Mouse (Mus musculus) midbrain, postnatal 0 days (tissue): Measurements from ENCODE around the gene Mcm10. TPM values are rescaled to one million over a fixed set of nuclear protein-coding genes. Genes with fewer than 3 reads are reported as not detected.

Experiments
- ATAC-seq: fragments of 200-750 bp; cut with Nextera tagmentation; 2 replicates; pipeline ENCODE4 v1.8.0; 2017; ENCODE audit warnings: moderate number of reproducible peaks, mild to moderate bottlenecking, moderate TSS enrichment, moderate library complexity; ENCODE audit not compliant: low FRiP score
- DNase-seq: peaks from one replicate; pipeline ENCODE4 v3.0.0-alpha.2; 2015; ENCODE audit warnings: low spot score
- H3K27ac ChIP-seq: fragments of 300-500 bp; sonication (generic); 2 replicates; pipeline ENCODE4 v1.5.1; 2014; ENCODE audit warnings: low read depth, mild to moderate bottlenecking, low read length, mixed read lengths
- H3K27me3 ChIP-seq: fragments of 300-500 bp; sonication (generic); 2 replicates; pipeline ENCODE4 v1.6.1; 2014; ENCODE audit warnings: low read length, control low read depth, mixed read lengths; ENCODE audit not compliant: insufficient read depth
- H3K36me3 ChIP-seq: fragments of 300-500 bp; sonication (generic); 2 replicates; pipeline ENCODE4 v1.6.1; 2014; ENCODE audit warnings: low read length, control low read depth, mixed read lengths; ENCODE audit not compliant: insufficient read depth
- H3K4me1 ChIP-seq: fragments of 300-500 bp; sonication (generic); 2 replicates; pipeline ENCODE4 v1.6.1; 2014; ENCODE audit warnings: mild to moderate bottlenecking, control low read depth, antibody characterized with exemption, low read length, mixed read lengths; ENCODE audit not compliant: insufficient read depth
- H3K4me2 ChIP-seq: fragments of 300-500 bp; sonication (generic); 2 replicates; pipeline ENCODE4 v1.6.1; 2014; ENCODE audit warnings: low read depth, mild to moderate bottlenecking, low read length, mixed read lengths; ENCODE audit not compliant: poor library complexity, severe bottlenecking
- H3K4me3 ChIP-seq: fragments of 300-500 bp; sonication (generic); 2 replicates; pipeline ENCODE4 v1.5.1; 2014; ENCODE audit warnings: low read depth, mild to moderate bottlenecking, low read length, moderate library complexity
- H3K9ac ChIP-seq: fragments of 300-500 bp; sonication (generic); replicated peaks from 2 replicates; pipeline ENCODE4 v1.6.1; 2014; ENCODE audit warnings: mild to moderate bottlenecking, low read length, moderate library complexity, mixed read lengths; ENCODE audit not compliant: poor library complexity, severe bottlenecking
- H3K9me3 ChIP-seq: fragments of 300-500 bp; sonication (generic); 2 replicates; pipeline ENCODE4 v1.6.1; 2016; ENCODE audit warnings: low read length, control low read depth
- CTCF ChIP-seq: IDR thresholded peaks from 2 replicates; pipeline ENCODE4 v1.5.1; 2016; ENCODE audit warnings: antibody characterized with exemption, mild to moderate bottlenecking
- WGBS: fragments of 180-500 bp; shearing (Covaris S2); extraction: QIAGEN DNeasy Blood & Tissue Kit; methylation state at CpG from one replicate; pipeline ENCODE4 v1.1.7; 2014; 5-methylcytosine and 5-hydroxymethylcytosine counted together
- polyA plus RNA-seq: library from polyadenylated mRNA; unstranded; fragments of >200 nt; fragmentation: Nextera tagmentation; extraction: Ambion mirVana; gene quantifications from 2 replicates; pipeline ENCODE4 v1.2.1, GENCODE M21; 2015
- total RNA-seq: library from RNA; depleted of rRNA; stranded (reverse); fragments of >200 nt; gene quantifications from 2 replicates; pipeline ENCODE4 v1.2.3, GENCODE M21; 2014

The Mcm10 gene
- total and polyA plus RNA-seq, 2 experiments from 2014 or later = 1.3 to 5.0 TPM

DNA sequence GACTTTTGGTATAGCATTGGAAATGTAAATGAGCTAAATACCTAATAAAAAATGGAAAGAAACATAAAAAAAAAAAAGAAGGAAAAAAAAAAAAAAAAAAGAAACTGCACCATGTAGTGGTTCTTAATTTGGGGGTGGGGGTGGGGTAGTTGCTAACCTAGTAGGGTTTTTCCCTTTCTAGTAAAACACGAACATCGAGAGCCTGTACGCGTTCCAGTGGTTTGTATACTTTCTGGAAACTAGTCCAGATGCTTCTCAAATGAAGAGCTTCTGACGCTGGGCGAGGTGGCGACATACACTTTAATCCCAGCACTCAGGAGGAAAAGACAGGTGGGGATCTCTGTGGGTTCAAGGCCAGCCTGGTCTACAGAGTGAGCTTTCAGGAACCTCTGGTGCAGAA, 4.3 kb upstream of the Mcm10 start:
- no peak overlapping the region for H3K27ac ChIP-seq
- no peak for DNase-seq
- no peaks in the 10 kb centered on the region for H3K4me1 ChIP-seq
- peaks cover 4% of the 10 kb centered on the region for H3K36me3 ChIP-seq
- WGBS = 91% methylated on average over 7 of the region's 7 CpGs
- H3K4me2 ChIP-seq = no peak overlapping the region
- H3K9ac ChIP-seq = no peak overlapping the region
- no peak for ATAC-seq
- no peaks in the 10 kb centered on the region for H3K9me3 ChIP-seq
- no peak for TF ChIP-seq CTCF
- no peak overlapping the region for H3K4me3 ChIP-seq
- H3K27me3 ChIP-seq = no peaks in the 10 kb centered on the region

DNA sequence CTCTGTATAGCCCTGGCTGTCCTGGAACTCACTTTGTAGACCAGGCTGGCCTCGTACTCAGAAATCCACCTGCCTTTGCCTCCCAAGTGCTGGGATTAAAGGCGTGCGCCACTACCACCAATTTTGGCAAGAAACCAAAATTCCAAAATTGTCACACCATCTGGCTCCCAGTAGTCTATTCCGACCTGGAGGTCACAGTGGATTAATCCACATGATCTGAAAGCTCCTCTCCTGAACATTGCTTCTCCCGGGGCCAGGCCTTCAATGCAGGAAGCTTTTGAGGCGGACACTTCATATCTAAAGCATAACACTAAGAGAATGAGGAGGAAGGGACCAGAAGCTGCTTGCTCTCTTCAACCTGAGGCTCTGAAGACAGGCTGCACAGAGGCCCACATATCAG, 2.9 kb upstream of the Mcm10 start:
- Histone ChIP-seq H3K27me3 (no peaks in the 10 kb centered on the region), H3K4me1 (no peaks in the 10 kb centered on the region), H3K36me3 (peaks cover 4% of the 10 kb centered on the region), H3K27ac (no peak overlapping the region), H3K9me3 (no peaks in the 10 kb centered on the region), H3K9ac (no peak overlapping the region), H3K4me2 (no peak overlapping the region), H3K4me3 (no peak overlapping the region)
- ATAC-seq (no peak), DNase-seq (no peak)
- WGBS = 77% methylated on average over 6 of the region's 6 CpGs
- no peak for TF ChIP-seq CTCF

DNA sequence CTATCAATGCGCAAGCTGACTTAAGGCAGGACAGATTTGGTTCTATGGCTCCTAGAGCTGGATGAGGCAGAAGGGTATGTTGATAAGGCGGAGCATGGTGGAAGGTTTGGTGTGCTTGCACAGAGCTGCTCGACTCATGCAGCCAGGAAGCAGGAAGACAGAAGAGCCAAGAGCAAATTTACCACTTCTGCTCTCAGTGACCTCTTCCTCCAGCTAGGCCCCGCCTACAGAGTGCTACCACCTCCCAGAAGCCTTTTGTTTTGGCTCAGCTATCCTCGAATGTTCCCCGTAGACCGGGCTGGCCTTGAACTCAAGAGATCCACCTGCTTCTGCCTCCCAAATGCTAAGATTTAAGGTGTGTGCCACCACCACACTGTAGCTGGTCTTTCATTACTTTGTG, 2.0 kb upstream of the Mcm10 start:
- 78% methylated on average over 7 of the region's 7 CpGs for WGBS
- Histone ChIP-seq H3K36me3 (peaks cover 2% of the 10 kb centered on the region), H3K4me3 (no peak overlapping the region), H3K9ac (no peak overlapping the region), H3K4me2 (no peak overlapping the region), H3K9me3 (no peaks in the 10 kb centered on the region), H3K27me3 (no peaks in the 10 kb centered on the region), H3K4me1 (no peaks in the 10 kb centered on the region), H3K27ac (no peak overlapping the region)
- no peak for TF ChIP-seq CTCF
- no peak for ATAC-seq
- DNase-seq = no peak

DNA sequence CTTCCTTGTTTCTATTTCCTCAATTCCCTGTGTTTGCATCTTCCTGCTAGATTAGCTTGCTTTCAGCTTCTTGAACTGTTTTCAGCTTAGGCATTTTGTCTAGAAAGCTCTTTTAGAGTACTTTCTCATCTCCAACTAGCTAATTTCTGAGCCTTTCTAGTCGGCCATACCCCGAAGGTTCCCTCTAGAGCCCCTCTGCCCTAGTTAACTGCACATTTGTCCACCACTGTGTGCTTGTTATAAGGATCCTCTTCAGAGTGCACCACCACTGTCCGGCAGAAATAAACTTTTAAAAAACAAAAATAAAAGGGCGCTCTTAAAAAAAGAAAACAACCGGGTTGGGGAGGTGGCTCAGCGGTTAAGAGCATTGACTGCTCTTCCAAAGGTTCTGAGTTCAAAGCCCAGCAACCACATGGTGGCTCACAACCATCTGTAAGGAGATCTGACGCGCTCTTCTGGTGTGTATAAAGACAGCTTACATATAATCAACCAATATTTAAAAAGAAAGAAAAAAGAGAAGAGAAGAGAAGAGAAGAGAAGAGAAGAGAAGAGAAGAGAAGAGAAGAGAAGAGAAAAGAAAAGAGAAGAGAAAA, 597 bp downstream of the Mcm10 start:
- H3K9me3 ChIP-seq = no peaks in the 10 kb centered on the region
- H3K27me3 ChIP-seq = no peaks in the 10 kb centered on the region
- H3K27ac ChIP-seq = no peak overlapping the region
- WGBS = 16% methylated on average over 8 of the region's 8 CpGs
- DNase-seq (no peak), ATAC-seq (no peak)
- no peak overlapping the region for H3K9ac ChIP-seq
- TF ChIP-seq CTCF = no peak
- H3K4me2 ChIP-seq = peak overlapping the region; percentile 80
- no peaks in the 10 kb centered on the region for H3K4me1 ChIP-seq
- peak overlapping the region; percentile 50 for H3K4me3 ChIP-seq
- no peaks in the 10 kb centered on the region for H3K36me3 ChIP-seq

DNA sequence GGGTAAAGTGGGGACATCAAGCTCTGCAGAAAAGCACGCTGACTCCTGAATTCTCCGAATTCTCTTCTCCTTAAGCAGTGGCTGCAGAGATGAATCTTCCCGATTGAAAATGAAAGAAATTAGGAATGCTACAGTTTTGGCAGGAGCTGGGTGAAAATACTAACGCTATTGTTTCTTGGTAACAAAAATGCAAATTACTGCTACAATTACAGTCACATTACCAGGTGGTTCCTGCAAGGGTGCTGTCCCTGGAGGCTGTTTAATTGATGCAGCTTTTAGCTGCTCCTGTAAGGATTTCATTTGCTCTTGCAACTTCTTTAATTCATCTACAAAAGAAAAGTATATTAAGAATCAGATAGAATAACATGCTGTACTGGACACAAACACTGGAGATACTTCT, 5.5 kb downstream of the Mcm10 start:
- Histone ChIP-seq H3K9me3 (no peaks in the 10 kb centered on the region), H3K36me3 (no peaks in the 10 kb centered on the region), H3K4me1 (no peaks in the 10 kb centered on the region), H3K27ac (no peak overlapping the region), H3K4me2 (no peak overlapping the region), H3K27me3 (no peaks in the 10 kb centered on the region), H3K4me3 (no peak overlapping the region), H3K9ac (no peak overlapping the region)
- WGBS = 83% methylated on average over 4 of the region's 4 CpGs
- TF ChIP-seq CTCF = no peak
- DNase-seq (no peak), ATAC-seq (no peak)

DNA sequence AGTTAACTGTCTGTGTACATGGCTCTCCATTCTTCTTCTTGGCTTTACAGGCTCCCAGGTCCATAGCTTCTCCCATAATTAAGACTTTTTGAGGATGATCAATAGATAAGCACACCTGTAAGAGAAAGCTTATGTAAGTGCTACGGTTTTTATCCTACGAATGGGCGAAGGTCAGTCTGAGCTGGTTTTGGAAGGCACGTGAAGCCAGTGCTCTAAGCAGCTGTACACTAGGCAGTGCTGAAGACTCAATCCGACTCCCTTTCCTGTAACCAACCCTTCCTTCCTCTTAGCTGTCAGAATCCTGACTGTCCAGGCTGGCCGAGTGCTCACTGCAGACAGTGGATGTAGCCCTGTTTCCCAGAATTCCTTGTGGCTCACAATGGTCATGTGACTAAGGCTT, 11.3 kb downstream of the Mcm10 start:
- Histone ChIP-seq H3K9me3 (no peaks in the 10 kb centered on the region), H3K27me3 (no peaks in the 10 kb centered on the region), H3K4me3 (no peak overlapping the region), H3K36me3 (no peaks in the 10 kb centered on the region), H3K9ac (no peak overlapping the region), H3K4me2 (no peak overlapping the region), H3K4me1 (no peaks in the 10 kb centered on the region), H3K27ac (no peak overlapping the region)
- ATAC-seq (no peak), DNase-seq (no peak)
- TF ChIP-seq CTCF = no peak
- WGBS = 96% methylated on average over 6 of the region's 6 CpGs
